Mouse (Mus musculus): ENCODE results near the gene Adamts7.

Adamts7 gene

DNA sequence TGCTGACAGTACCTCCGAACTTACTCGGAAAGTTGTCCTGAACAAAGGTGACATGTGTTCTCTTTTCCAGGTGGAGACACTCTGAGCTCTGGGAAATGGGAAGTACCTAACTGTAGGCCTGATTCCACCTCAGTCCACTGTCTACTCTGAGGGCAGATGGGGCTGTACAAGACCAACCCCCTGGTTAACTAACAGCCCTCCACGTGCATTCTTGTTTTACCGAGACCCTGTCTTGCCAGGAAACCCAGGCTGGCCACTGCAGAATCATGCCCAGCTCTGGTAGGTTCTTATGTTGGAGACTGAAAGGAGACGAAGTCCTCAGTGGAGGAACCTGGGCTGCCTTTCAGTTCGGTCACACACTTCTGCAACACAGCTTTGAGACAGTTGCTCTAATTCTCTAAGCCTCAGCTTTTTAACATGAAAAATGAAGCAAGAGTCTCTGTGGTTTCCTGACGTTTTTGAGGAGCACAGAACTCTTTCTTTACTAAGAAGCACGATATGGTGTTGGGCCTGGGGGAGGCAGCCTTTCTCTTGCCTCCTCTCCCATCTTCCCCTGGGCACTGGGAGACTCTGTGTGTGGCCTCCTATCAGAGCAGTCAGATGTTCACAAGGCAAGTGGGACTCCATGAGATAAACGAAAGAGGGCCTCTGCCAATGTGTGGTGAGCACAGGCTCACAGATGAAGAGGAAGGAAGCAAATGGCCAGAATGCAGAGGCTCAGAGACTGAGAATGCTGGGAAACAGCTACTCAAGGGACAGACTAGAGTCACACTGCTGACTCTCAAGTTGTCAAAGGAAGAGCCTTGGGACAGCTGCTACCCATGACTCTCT is 74.6 kb downstream of the Adamts7 start:
- no peak for DNase-seq

DNA sequence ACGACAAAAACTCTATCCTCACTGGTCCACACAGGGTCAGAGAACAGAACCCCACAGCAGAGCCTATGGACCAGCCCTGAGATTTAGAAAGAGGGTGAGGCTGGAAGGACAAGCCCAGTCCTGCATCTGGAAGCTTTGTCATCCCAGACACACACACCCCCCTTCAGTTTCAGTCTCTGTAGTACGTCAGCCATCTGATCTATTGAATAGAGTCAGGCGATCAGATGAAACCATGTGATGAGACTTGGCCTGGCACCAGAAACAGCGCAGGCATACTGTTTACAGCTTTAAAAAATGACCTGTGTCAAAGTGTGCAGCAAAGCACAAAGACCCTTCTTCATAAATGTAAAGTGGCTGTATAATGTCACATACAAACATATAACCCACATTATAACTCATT is 77.7 kb downstream of the Adamts7 start:
- no peak for DNase-seq

DNA sequence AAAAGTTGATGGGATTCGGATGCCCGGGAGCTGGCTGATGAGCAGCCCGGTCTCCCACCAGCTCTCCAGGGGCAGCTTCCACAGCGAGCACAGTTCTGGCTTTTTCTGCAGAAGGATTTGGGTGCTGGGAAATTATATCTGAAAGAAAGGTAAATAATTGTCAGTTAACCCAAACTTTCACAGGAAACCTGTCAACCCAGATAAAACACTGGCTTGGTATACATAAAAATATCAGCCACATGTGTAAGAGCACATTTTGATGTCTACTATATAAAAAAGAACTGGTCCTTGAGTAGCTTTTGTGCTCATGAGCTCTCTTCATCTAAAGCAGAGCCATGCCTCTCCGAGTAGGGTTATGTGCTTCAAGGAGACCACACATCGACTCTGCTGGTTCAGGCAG is 78.2 kb downstream of the Adamts7 start:
- no peak for DNase-seq

GRCm38 (mm10) chr9:90241618-90242017 is 78.7 kb downstream of the Adamts7 start:
- no peak for DNase-seq

DNA sequence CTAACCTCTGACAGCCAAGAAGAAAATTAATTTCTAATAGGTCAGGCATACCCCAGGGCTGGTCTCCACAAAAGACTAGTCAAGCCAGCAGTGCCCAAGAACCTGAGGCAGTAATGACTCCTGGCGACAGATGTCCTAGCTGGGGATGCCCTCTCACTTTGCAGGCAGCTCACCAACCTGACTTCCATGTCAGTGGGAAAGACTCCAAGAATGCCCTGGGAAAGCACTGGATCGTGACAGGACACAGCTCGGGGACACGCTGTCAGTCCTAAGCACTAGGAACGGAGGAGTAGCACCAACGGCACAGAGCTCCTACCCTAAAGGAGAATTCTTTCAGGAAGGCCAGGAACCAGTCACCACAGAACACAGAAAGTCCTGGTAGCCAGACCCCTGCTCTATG is 79.4 kb downstream of the Adamts7 start:
- no peak for DNase-seq

DNA sequence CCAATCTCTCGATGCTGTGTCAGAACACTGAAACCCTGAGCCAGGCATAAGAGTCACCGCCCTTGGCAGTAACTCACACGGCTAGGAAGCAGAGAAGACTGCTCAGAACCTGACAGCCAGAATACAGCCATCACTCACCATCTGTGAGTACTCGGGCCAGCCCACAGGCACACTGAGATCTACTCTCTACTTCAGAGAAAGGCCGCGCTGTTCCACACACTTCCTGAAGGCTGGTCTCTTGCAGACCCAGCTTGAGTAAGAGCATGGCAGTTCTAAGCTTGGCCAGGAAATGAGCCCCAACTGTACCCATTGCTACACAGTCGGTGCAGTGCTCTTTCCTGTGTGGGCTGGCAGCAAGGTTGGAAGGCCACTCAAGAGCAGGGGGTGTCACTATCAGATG is 80.0 kb downstream of the Adamts7 start:
- peak; percentile 53 to 75 for DNase-seq

- no peak for DNase-seq
These were observed 81.7 kb downstream of the Adamts7 start for GRCm38 (mm10) chr9:90244301-90245151.

GRCm38 (mm10) chr9:90245206-90245605 is 82.3 kb downstream of the Adamts7 start:
- no peak for DNase-seq

GRCm38 (mm10) chr9:90245781-90246180 is 82.9 kb downstream of the Adamts7 start:
- DNase-seq, result no peak

- peak in 1 of 2 experiments; percentile 63 for DNase-seq
These were observed 84.4 kb downstream of the Adamts7 start for GRCm38 (mm10) chr9:90247316-90247715.

GRCm38 (mm10) chr9:90248326-90248725 is 85.5 kb downstream of the Adamts7 start:
- no peak for DNase-seq

- no peak for DNase-seq
These were observed 86.2 kb downstream of the Adamts7 start for GRCm38 (mm10) chr9:90249036-90249435.

- DNase-seq, result no peak
These were observed 87.4 kb downstream of the Adamts7 start for GRCm38 (mm10) chr9:90250141-90250775.

GRCm38 (mm10) chr9:90250964-90251750 is 88.3 kb downstream of the Adamts7 start:
- DNase-seq, result no peak

- DNase-seq, result no peak
These were observed 90.3 kb downstream of the Adamts7 start for GRCm38 (mm10) chr9:90253181-90253580.

GRCm38 (mm10) chr9:90255844-90256405 is 93.1 kb downstream of the Adamts7 start:
- no peak for DNase-seq

- DNase-seq, result no peak
These were observed 94.4 kb downstream of the Adamts7 start for GRCm38 (mm10) chr9:90257220-90257619.
